Mouse (Mus musculus): ENCODE results near the gene Usp46. TPM values are rescaled to one million over a fixed set of nuclear protein-coding genes. Genes with fewer than 3 reads are reported as not detected.

The Usp46 gene
- polyA plus RNA-seq, 1 experiment from 2014 or later = 23.4 TPM

DNA sequence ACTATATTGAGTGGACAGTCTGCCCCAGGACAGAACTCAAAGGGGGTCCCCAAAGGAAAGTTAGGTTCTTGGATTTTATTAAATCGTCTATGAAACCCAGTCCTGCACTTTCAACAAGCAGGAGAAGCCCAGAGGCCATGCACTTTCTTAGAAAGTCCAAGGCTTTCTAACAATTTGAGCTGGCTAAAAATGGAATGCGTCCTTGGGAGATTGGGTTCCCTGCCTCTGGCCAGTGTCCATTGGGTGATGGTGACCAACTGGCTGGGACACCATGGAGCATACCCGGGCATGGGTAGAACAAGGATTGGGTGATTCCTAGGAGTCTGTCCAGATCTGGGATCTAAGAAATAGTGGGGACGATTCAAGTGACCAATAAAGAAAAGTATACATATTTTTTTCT is 47.7 kb downstream of the Usp46 start:
- H3K27ac ChIP-seq = no peak overlapping the region
- 0 out of 2 replicates have a peak, but pooled peaks cover 6% of the 10 kb centered on the region for H3K9me3 ChIP-seq (replicated peaks)
- no peak overlapping the region for H3K4me3 ChIP-seq (replicated peaks)
- 89% methylated on average over 4 of the region's 4 CpGs for WGBS (ENCODE audit: insufficient replicate concordance)
- ATAC-seq (ENCODE audit: low read depth) = no peak
- H3K4me1 ChIP-seq (replicated peaks) = peaks cover 4% of the 10 kb centered on the region; the same call in 1 of the 2 replicates
- no peak overlapping the region for H3K4me2 ChIP-seq
- H3K27me3 ChIP-seq = no peaks in the 10 kb centered on the region
- DNase-seq = no peak
- H3K36me3 ChIP-seq = peaks cover 79% of the 10 kb centered on the region
- no peak overlapping the region for H3K9ac ChIP-seq

DNA sequence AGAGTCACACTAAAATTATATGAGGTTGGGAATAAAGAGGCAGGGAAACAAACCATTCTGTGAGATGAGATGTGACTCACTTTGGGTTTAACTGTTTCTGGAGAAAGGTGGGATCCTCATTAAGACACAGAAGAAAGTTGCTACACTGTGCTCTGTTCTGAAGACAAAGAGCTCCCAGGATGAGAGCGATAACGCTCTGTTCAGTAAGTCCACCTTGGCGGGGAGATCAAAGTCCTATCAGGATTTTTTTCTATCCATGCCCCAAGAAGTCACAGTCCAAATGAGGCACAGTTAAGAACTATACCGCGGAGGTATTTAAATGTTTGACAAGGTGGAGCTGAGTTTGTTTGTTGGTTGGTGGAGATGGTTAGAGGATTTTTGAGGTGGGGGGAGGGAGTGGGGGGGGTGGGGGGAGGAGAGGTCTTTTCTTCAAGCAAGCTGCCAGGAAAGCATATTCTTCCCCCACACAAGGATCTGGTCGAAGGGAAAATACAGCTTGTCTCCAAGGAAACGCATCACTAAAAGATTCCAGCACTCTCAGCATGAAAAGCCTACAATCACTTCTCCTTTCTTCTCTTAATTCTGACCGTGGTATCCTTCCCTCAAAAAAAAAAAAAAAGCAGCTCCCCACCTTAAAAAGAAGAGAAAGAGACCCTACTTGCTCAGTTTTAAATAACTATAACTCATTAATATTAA is 49.2 kb downstream of the Usp46 start:
- 79% methylated on average over 8 of the region's 8 CpGs for WGBS (ENCODE audit: insufficient replicate concordance)
- no peak for ATAC-seq (ENCODE audit: low read depth)
- DNase-seq = no peak
- Histone ChIP-seq H3K27ac (no peak overlapping the region), H3K4me3 (replicated peaks) (no peak overlapping the region), H3K36me3 (peaks cover 84% of the 10 kb centered on the region), H3K27me3 (no peaks in the 10 kb centered on the region), H3K4me1 (replicated peaks) (peaks cover 4% of the 10 kb centered on the region; the same call in 1 of the 2 replicates), H3K9ac (no peak overlapping the region), H3K9me3 (replicated peaks) (0 out of 2 replicates have a peak, but pooled peaks cover 6% of the 10 kb centered on the region), H3K4me2 (no peak overlapping the region)

- Histone ChIP-seq H3K4me2 (no peak overlapping the region), H3K4me1 (replicated peaks) (peaks cover 4% of the 10 kb centered on the region; the same call in 1 of the 2 replicates), H3K9ac (no peak overlapping the region), H3K36me3 (peaks cover 86% of the 10 kb centered on the region), H3K4me3 (replicated peaks) (no peak overlapping the region), H3K9me3 (replicated peaks) (0 out of 2 replicates have a peak, but pooled peaks cover 6% of the 10 kb centered on the region), H3K27me3 (no peaks in the 10 kb centered on the region), H3K27ac (no peak overlapping the region)
- 88% methylated on average over 5 of the region's 5 CpGs for WGBS (ENCODE audit: insufficient replicate concordance)
- ATAC-seq (ENCODE audit: low read depth) (no peak), DNase-seq (no peak)
Measured at GRCm38 (mm10) chr5:74017488-74017887, 50.7 kb downstream of the Usp46 start.

DNA sequence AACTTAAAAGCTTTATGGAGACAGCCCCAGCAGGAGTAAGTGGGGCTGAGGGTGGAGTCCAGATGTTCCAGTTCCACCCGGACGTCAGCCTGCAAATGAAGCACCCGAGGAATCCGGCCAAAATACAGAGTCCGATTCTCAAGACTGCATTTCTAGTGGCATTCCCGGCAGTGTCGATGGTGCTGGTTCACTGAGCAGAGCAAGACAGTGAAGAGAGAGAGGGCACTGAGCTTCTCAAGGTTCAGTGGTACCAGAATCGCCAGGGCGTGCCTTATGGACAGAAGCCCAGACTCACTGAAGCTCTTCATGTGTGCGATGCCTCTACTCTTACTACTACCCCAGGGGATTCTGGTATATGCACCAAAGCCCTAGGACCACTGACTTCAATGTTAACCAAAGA is 56.6 kb downstream of the Usp46 start:
- Histone ChIP-seq H3K9me3 (replicated peaks) (no peaks in the 10 kb centered on the region), H3K4me1 (replicated peaks) (no peaks in the 10 kb centered on the region), H3K9ac (no peak overlapping the region), H3K4me2 (no peak overlapping the region), H3K27me3 (no peaks in the 10 kb centered on the region), H3K36me3 (peaks cover 93% of the 10 kb centered on the region), H3K4me3 (replicated peaks) (no peak overlapping the region), H3K27ac (no peak overlapping the region)
- WGBS (ENCODE audit: insufficient replicate concordance) = 96% methylated on average over 10 of the region's 10 CpGs
- ATAC-seq (ENCODE audit: low read depth) (no peak), DNase-seq (no peak)

DNA sequence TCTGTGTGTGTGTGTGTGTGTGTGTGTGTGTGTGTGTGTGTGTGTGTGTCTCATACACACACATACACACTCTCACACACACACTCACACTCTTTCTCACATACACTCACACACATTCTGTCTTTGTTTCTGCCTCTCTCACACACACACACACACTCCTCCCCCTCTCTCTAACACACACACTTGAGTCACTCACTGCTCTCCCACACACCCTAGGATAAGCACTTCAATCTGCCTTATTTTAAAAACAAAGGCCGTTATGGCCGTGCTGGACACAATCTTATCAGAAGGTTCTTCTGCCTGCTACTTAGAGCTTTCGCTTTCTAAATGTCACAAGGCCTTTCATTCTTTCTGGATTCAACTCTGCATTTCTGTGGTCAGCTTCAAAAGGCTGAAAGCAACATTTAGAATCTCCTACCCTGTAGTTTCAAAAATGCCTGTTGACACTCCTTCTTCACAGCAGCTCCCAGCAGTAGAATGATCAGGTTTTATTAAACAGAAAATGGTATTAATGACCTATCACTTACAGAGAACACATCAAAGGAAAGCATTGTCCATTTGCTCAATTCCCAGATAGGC is 60.6 kb downstream of the Usp46 start:
- ATAC-seq (ENCODE audit: low read depth) (no peak), DNase-seq (no peak)
- no peak overlapping the region for H3K4me2 ChIP-seq
- no peaks in the 10 kb centered on the region for H3K9me3 ChIP-seq (replicated peaks)
- no peak overlapping the region for H3K9ac ChIP-seq
- H3K27ac ChIP-seq = no peak overlapping the region
- no peaks in the 10 kb centered on the region for H3K27me3 ChIP-seq
- no peaks in the 10 kb centered on the region for H3K4me1 ChIP-seq (replicated peaks)
- peaks cover 91% of the 10 kb centered on the region for H3K36me3 ChIP-seq
- 58% methylated on average over 3 of the region's 3 CpGs for WGBS (ENCODE audit: insufficient replicate concordance)
- no peak overlapping the region for H3K4me3 ChIP-seq (replicated peaks)

- no peak overlapping the region for H3K9ac ChIP-seq
- H3K4me3 ChIP-seq (replicated peaks) = no peak overlapping the region
- DNase-seq (no peak), ATAC-seq (ENCODE audit: low read depth) (no peak)
- peaks cover 12% of the 10 kb centered on the region for H3K4me1 ChIP-seq (replicated peaks)
- no peak overlapping the region for H3K27ac ChIP-seq
- peaks cover 92% of the 10 kb centered on the region for H3K36me3 ChIP-seq
- no peaks in the 10 kb centered on the region for H3K9me3 ChIP-seq (replicated peaks)
- WGBS (ENCODE audit: insufficient replicate concordance) = 95% methylated on average over 2 of the region's 2 CpGs
- H3K4me2 ChIP-seq = no peak overlapping the region
- H3K27me3 ChIP-seq = no peaks in the 10 kb centered on the region
Measured at GRCm38 (mm10) chr5:74005936-74006335, 62.3 kb downstream of the Usp46 start.

DNA sequence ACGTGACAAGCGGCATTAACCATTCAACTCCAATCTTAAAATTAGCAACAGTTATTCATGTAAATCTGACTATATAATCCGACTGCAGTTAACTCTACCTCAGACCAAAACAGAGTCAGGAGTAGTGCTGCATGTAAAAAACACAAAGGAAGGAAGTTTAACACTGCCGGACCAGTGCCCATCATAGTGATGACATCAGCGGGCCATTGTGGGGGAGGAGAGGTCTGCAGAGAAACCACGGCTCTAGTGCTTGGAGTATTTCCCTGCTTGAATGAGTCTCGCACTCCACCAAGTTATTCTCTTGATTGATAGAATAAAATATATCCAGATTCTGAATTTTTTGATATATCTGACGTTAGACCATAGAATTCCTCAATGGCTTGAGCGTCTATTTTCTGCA is 66.5 kb downstream of the Usp46 start:
- no peaks in the 10 kb centered on the region for H3K27me3 ChIP-seq
- H3K9ac ChIP-seq = no peak overlapping the region
- 53% methylated on average over 9 of the region's 9 CpGs for WGBS (ENCODE audit: insufficient replicate concordance)
- H3K4me2 ChIP-seq = no peak overlapping the region
- no peak overlapping the region for H3K27ac ChIP-seq
- ATAC-seq (ENCODE audit: low read depth) = no peak
- no peaks in the 10 kb centered on the region for H3K9me3 ChIP-seq (replicated peaks)
- no peak overlapping the region for H3K4me3 ChIP-seq (replicated peaks)
- peaks cover 81% of the 10 kb centered on the region for H3K36me3 ChIP-seq
- DNase-seq = no peak
- peaks cover 13% of the 10 kb centered on the region for H3K4me1 ChIP-seq (replicated peaks)

DNA sequence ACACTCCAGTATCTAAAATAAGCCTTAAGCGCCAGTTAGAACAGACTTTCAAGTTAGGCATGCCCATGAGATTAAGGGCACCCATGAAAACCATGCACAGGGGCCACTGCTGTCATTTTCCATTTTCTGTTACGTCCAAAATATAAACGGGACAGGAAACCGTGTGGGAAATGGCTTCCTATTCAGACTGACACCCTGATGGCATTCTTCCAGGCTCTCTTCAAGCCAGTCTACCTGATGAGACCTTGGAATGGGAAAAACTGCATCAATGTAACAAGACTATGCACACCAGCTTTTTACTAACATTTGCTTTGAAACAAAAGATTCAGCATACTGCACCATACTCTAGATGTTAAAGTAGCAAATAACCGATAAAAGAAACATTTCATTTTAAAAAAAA is 69.3 kb downstream of the Usp46 start:
- Histone ChIP-seq H3K36me3 (peaks cover 57% of the 10 kb centered on the region), H3K4me1 (replicated peaks) (peaks cover 13% of the 10 kb centered on the region), H3K4me3 (replicated peaks) (no peak overlapping the region), H3K9ac (no peak overlapping the region), H3K27ac (no peak overlapping the region), H3K27me3 (no peaks in the 10 kb centered on the region), H3K4me2 (no peak overlapping the region), H3K9me3 (replicated peaks) (no peaks in the 10 kb centered on the region)
- ATAC-seq (ENCODE audit: low read depth) (no peak), DNase-seq (no peak)
- 81% methylated on average over 5 of the region's 5 CpGs for WGBS (ENCODE audit: insufficient replicate concordance)

DNA sequence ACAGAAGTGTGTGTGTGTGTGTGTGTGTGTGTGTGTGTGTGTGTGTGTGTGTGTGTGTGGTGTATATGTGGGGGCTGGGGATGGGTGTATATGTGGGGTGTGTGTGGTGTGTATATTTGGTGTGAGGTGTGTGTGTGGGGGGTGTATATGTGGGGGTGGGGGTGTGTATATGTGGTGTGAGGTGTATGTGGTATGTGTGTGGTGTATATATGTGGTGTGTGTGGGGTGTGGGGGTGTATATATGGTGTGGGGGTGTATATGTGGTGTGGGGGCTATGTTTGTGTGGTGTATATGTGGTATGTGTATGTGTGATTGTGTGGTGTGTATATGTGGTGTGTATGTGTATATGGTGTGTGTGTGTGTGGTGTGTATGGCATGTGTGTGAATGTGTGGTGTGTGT is 73.4 kb downstream of the Usp46 start:
- ATAC-seq (ENCODE audit: low read depth) = peak; percentile 31; the same call in 1 of the 2 replicates
- no peak overlapping the region for H3K9ac ChIP-seq
- H3K27ac ChIP-seq = no peak overlapping the region
- H3K4me3 ChIP-seq (replicated peaks) = no peak overlapping the region
- DNase-seq = no peak
- no peaks in the 10 kb centered on the region for H3K27me3 ChIP-seq
- H3K4me1 ChIP-seq (replicated peaks) = no peaks in the 10 kb centered on the region
- peaks cover 17% of the 10 kb centered on the region for H3K36me3 ChIP-seq
- H3K4me2 ChIP-seq = no peak overlapping the region
- H3K9me3 ChIP-seq (replicated peaks) = no peaks in the 10 kb centered on the region

DNA sequence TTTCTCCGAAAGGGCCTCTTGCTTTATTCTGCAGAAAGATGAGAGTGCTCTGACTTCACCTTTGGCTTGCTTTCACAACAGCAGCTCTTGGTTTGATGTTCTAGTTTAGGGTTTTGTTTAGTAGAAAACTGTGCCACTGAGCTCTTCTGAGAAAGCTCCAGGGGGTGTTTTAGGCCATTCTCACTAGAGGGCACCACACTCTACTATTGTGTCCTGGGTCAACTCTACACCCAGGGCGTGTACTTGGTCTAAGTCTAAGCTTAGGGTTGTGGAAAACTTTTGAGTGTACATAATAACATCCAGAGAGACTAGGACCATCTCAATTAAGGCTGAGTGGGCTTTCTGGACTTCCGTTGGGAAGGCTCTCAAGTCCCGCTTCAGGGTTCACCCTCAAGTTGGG is 74.7 kb downstream of the Usp46 start:
- H3K4me2 ChIP-seq = no peak overlapping the region
- DNase-seq (peak; percentile 6), ATAC-seq (ENCODE audit: low read depth) (0 out of 2 replicates have a peak, but pooled peaks have one; percentile 36)
- no peak overlapping the region for H3K4me3 ChIP-seq (replicated peaks)
- 70% methylated on average over 4 of the region's 4 CpGs for WGBS (ENCODE audit: insufficient replicate concordance)
- H3K9me3 ChIP-seq (replicated peaks) = no peaks in the 10 kb centered on the region
- H3K27me3 ChIP-seq = no peaks in the 10 kb centered on the region
- H3K4me1 ChIP-seq (replicated peaks) = no peaks in the 10 kb centered on the region
- H3K36me3 ChIP-seq = peaks cover 7% of the 10 kb centered on the region; the same call in 1 of the 2 replicates
- no peak overlapping the region for H3K27ac ChIP-seq
- no peak overlapping the region for H3K9ac ChIP-seq

DNA sequence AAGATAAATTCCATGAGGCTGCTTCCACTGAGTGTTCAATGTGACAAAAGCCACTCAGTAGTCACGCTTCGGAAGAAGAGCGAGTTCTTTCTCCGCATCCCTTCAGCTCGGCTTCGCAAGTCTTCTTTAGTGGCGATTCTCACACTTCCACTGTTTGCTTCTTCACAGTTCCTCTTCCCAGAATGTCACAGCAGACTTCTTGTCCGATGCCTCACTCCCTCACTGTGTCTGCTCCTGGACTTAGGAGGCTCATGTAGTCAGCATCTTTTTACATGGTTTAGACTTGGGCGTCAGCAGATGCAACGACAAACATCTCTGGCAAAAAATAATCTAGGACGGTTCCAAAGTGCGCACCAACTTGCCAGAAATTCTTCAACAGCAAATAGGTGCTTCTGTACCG is 75.9 kb downstream of the Usp46 start:
- H3K27ac ChIP-seq = no peak overlapping the region
- no peak for DNase-seq
- no peaks in the 10 kb centered on the region for H3K36me3 ChIP-seq
- H3K9me3 ChIP-seq (replicated peaks) = no peaks in the 10 kb centered on the region
- H3K4me2 ChIP-seq = no peak overlapping the region
- no peaks in the 10 kb centered on the region for H3K4me1 ChIP-seq (replicated peaks)
- H3K27me3 ChIP-seq = no peaks in the 10 kb centered on the region
- no peak overlapping the region for H3K9ac ChIP-seq
- WGBS (ENCODE audit: insufficient replicate concordance) = 83% methylated on average over 13 of the region's 13 CpGs
- no peak overlapping the region for H3K4me3 ChIP-seq (replicated peaks)
- no peak for ATAC-seq (ENCODE audit: low read depth)

DNA sequence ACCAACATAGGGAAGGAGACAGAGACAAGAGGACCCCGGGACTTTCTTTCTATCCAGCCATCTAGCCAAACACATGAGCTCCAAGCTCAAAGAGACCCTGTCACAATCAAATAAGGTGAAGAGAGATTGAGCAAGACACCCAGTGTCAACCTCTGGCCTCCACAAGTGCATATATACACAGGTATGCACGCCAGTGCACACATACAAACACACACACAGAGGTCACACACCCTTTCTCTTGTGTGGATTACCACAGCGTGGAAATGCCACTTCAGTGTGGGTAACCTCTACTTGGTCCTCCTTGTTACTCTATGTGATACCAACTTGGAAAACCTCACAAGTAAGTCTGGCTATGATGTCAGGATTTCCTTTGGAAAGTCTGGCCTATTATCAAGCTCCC is 78.7 kb downstream of the Usp46 start:
- 66% methylated on average over 3 of the region's 3 CpGs for WGBS (ENCODE audit: insufficient replicate concordance)
- H3K4me3 ChIP-seq (replicated peaks) = no peak overlapping the region
- ATAC-seq (ENCODE audit: low read depth) = no peak

More for the DNA sequence above, 78.7 kb downstream of the Usp46 start:
- Histone ChIP-seq H3K9ac (no peak overlapping the region), H3K27ac (no peak overlapping the region), H3K27me3 (no peaks in the 10 kb centered on the region), H3K36me3 (no peaks in the 10 kb centered on the region), H3K4me2 (no peak overlapping the region), H3K9me3 (replicated peaks) (no peaks in the 10 kb centered on the region), H3K4me1 (replicated peaks) (no peaks in the 10 kb centered on the region)
- no peak for DNase-seq

Measured in liver, embryonic 13.5 days (tissue).